Mouse (Mus musculus) CH12.LX (cell line): Measurements from ENCODE around the gene Hspd1.

ENCODE experiments used
- CHD2 ChIP-seq: IDR thresholded peaks from 2 replicates; pipeline ENCODE4 v1.6.1; 2011; ENCODE audit warnings: low read length, improper control_type of control experiment
- CTCF ChIP-seq, 2 experiments: IDR thresholded peaks in 1 of 2; conservative IDR thresholded peaks in 1 of 2; 2 replicates each; pipeline ENCODE4 v1.5.1; 2011 to 2012; ENCODE audit warnings: low read depth in 2 of 2, low read length in 2 of 2, improper control_type of control experiment in 1 of 2, inconsistent platforms in 1 of 2, mild to moderate bottlenecking in 1 of 2, moderate library complexity in 1 of 2
- ELF1 ChIP-seq: IDR thresholded peaks from 2 replicates; pipeline ENCODE4 v1.6.1; 2014; ENCODE audit warnings: low read depth, mild to moderate bottlenecking, inconsistent platforms, low read length, improper control_type of control experiment
- EP300 ChIP-seq: IDR thresholded peaks from 2 replicates; pipeline ENCODE4 v1.6.1; 2011; ENCODE audit warnings: low read length, improper control_type of control experiment
- GABPA ChIP-seq: IDR thresholded peaks from 2 replicates; pipeline ENCODE4 v1.6.1; 2012; ENCODE audit warnings: low read depth, low read length, improper control_type of control experiment, inconsistent platforms; ENCODE audit not compliant: insufficient replicate concordance
- KAT2A ChIP-seq: IDR thresholded peaks from 2 replicates; pipeline ENCODE4 v1.6.1; 2012; ENCODE audit warnings: low read length, improper control_type of control experiment, inconsistent platforms; ENCODE audit not compliant: insufficient replicate concordance
- MAFK ChIP-seq: IDR thresholded peaks from 2 replicates; pipeline ENCODE4 v1.6.1; 2011; ENCODE audit warnings: low read length, improper control_type of control experiment; ENCODE audit not compliant: insufficient replicate concordance
- NRF1 ChIP-seq: IDR thresholded peaks from 2 replicates; pipeline ENCODE4 v1.6.1; 2014; ENCODE audit warnings: low read depth, mild to moderate bottlenecking, inconsistent platforms, low read length, improper control_type of control experiment, moderate library complexity
- POLR2A ChIP-seq: IDR thresholded peaks from 2 replicates; pipeline ENCODE4 v1.6.1; 2011; ENCODE audit warnings: low read depth, mild to moderate bottlenecking, improper control_type of control experiment, low read length
- POLR2AphosphoS2 ChIP-seq: IDR thresholded peaks from 2 replicates; pipeline ENCODE4 v1.6.1; 2011; ENCODE audit warnings: low read depth, low read length, improper control_type of control experiment
- SIN3A ChIP-seq: IDR thresholded peaks from 2 replicates; pipeline ENCODE4 v1.6.1; 2012; ENCODE audit warnings: low read length, improper control_type of control experiment, inconsistent platforms

GRCm38 (mm10) chr1:55048841-55049587 lies 39.0 kb downstream of the Hspd1 start:
- TF ChIP-seq CHD2 (no peak), GABPA (no peak), EP300 (peak; percentile 90), POLR2A (no peak), CTCF (conservative IDR thresholded peaks at IDR 0.05 in 1 of 2, IDR thresholded peaks at IDR 0.05 in 1 of 2; ENCODE audit: low read depth in 2 of 2, low read length in 2 of 2) (no peak), NRF1 (no peak), POLR2AphosphoS2 (no peak), MAFK (no peak), SIN3A (0 out of 2 replicates have a peak, but pooled peaks have one; percentile 33), KAT2A (no peak), ELF1 (no peak)
